Mouse (Mus musculus) CH12.LX (cell line): Measurements from ENCODE around the gene Pmm2.

ENCODE experiments used
- JUN ChIP-seq: IDR thresholded peaks from 2 replicates; pipeline ENCODE4 v1.6.1; 2011; ENCODE audit warnings: low read depth, mild to moderate bottlenecking, low read length, improper control_type of control experiment, moderate library complexity; ENCODE audit not compliant: insufficient read depth
- MAX ChIP-seq: IDR thresholded peaks from 2 replicates; pipeline ENCODE4 v1.6.1; 2011; ENCODE audit warnings: low read length, improper control_type of control experiment
- NELFE ChIP-seq: IDR thresholded peaks from 2 replicates; pipeline ENCODE4 v1.6.1; 2011; ENCODE audit warnings: low read depth, low read length, improper control_type of control experiment
- POLR2A ChIP-seq: IDR thresholded peaks from 2 replicates; pipeline ENCODE4 v1.6.1; 2011; ENCODE audit warnings: low read depth, mild to moderate bottlenecking, improper control_type of control experiment, low read length
- TCF12 ChIP-seq: IDR thresholded peaks from 2 replicates; pipeline ENCODE4 v1.6.1; 2014; ENCODE audit warnings: low read depth, mild to moderate bottlenecking, inconsistent platforms, low read length, improper control_type of control experiment
- ZKSCAN1 ChIP-seq: IDR thresholded peaks from 2 replicates; pipeline ENCODE4 v1.6.1; 2012; ENCODE audit warnings: low read depth, inconsistent platforms, low read length, improper control_type of control experiment, borderline replicate concordance
- ZMIZ1 ChIP-seq: IDR thresholded peaks from 2 replicates; pipeline ENCODE4 v1.6.1; 2012; ENCODE audit warnings: low read depth, mild to moderate bottlenecking, inconsistent platforms, low read length, improper control_type of control experiment

DNA sequence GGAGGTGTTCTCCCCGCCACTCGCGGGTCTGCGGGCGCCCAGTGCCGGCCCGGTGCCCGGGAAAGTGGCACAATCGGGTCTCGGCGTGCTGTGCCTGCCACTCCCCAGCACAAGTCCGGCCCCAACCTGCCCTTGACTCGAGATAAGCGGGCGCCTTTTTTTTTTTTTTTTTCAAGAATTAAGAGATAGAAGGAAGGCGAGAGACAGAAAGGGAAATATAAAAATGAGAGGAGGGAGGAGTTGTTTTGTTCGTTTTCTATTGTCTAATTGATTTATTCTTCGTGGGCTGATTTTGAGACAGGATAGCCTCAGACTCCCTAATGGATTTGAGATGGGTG lies 34.8 kb downstream of the Pmm2 start:
- TF ChIP-seq NELFE = no peak
- no peak for TF ChIP-seq POLR2A
- no peak for TF ChIP-seq TCF12
- no peak for TF ChIP-seq ZKSCAN1
- TF ChIP-seq ZMIZ1 = no peak
- no peak for TF ChIP-seq JUN
- no peak for TF ChIP-seq MAX
